ENCODE assay signal across 17 mouse cellular contexts in the genomic region with DNA sequence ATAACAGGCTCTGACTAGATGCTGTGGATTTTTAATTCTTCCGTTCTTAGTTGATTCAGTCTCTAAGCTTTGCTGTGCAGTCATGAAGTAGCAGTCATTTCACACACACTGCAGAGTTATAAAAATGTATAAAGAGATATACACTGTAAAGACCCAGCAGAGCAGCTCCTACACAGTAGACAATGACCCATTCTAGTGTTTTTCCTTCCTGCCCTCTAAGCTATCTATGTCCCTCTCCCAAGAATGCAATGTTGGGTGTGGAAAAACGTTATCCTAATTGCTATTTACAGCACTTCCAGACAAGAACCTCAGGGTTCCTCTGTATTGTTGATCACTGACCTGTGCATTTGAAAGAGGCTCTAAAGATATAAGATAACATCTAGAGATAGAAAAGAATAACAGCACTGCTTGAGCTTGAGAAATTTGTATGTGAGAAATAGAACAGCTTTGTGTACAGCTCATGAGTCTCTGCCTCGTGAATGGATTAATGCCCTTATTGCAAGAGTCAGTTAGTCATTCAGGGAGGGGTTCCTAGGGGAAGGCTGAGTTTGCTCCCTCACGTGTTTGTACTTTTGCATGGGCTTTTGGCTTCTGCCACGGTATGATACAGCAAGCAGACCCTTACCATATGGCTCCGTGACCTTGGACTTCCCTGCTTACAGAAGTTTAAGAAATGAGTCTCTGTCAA.
DNase-seq lines count a peak whose midpoint lies in the region; ATAC-seq and TF ChIP-seq lines count a peak whose summit lies in the region.
"Had no signal": no experiment of that assay in that cellular context is flagged by ENCODE, and none has a peak within 500 bp of the region (broad histone marks: within the 10 kb centered on the region; RNA-seq: fewer than 3 reads in every experiment).

No protein-coding gene starts in this region.

- no peak overlapping the region for H3K4me3 ChIP-seq in heart, embryonic 15.5 days
- H3K4me3 ChIP-seq in heart, adult 2 months: no peak overlapping the region
- no peak overlapping the region for H3K4me3 ChIP-seq in stomach, embryonic 16.5 days (replicated peaks; ENCODE audit: low read length)
- H3K4me3 ChIP-seq: embryonic facial prominence, embryonic 13.5 days; forebrain, embryonic 12.5 days; hindbrain, embryonic 10.5 days; limb, embryonic 15.5 days; neural tube, embryonic 13.5 days had no signal

- H3K36me3 ChIP-seq in heart, embryonic 15.5 days: no peaks in the 10 kb centered on the region
- H3K36me3 ChIP-seq in heart, adult 2 months (ENCODE audit: control insufficient read depth, insufficient read depth, low read length): no peaks in the 10 kb centered on the region
- no peaks in the 10 kb centered on the region for H3K36me3 ChIP-seq in stomach, embryonic 16.5 days (ENCODE audit: control insufficient read depth, insufficient read depth, low read length)
- H3K36me3 ChIP-seq: embryonic facial prominence, embryonic 13.5 days; forebrain, embryonic 12.5 days; hindbrain, embryonic 10.5 days; limb, embryonic 15.5 days; neural tube, embryonic 13.5 days had no signal

- 31% methylated on average over 6 of the region's 6 CpGs for WGBS in heart, embryonic 15.5 days
- 35% methylated on average over 6 of the region's 6 CpGs for WGBS in heart, adult 2 months
- whole genome bisulfite sequencing in stomach, embryonic 16.5 days: 17% methylated on average over 6 of the region's 6 CpGs

- H3K27me3 ChIP-seq in heart, embryonic 15.5 days: no peaks in the 10 kb centered on the region
- H3K27me3 ChIP-seq in heart, adult 2 months (ENCODE audit: control insufficient read depth, insufficient read depth, low read length): no peaks in the 10 kb centered on the region
- H3K27me3 ChIP-seq in stomach, embryonic 16.5 days (ENCODE audit: control insufficient read depth, insufficient read depth, low read length): no peaks in the 10 kb centered on the region
- H3K27me3 ChIP-seq: embryonic facial prominence, embryonic 13.5 days; forebrain, embryonic 12.5 days; limb, embryonic 15.5 days; neural tube, embryonic 13.5 days had no signal

- TF ChIP-seq POLR2A in heart, adult 2 months (IDR thresholded peaks at IDR 0.05; ENCODE audit: insufficient read depth, low read depth, low read length): no peak

- no peak for TF ChIP-seq EP300 in heart, adult 2 months (IDR thresholded peaks at IDR 0.05; ENCODE audit: insufficient read depth, low read depth, low read length)

- no peak for TF ChIP-seq CTCF in heart, adult 2 months (IDR thresholded peaks at IDR 0.05)

- H3K79me2 ChIP-seq in heart, adult 2 months (replicated peaks; ENCODE audit: control insufficient read depth, insufficient read depth, low read length): no peaks in the 10 kb centered on the region

- no peak for ATAC-seq in heart, embryonic 15.5 days (replicated peaks; ENCODE audit: insufficient number of reproducible peaks, insufficient read depth, low FRiP score, low read depth)
- no peak for ATAC-seq in stomach, embryonic 16.5 days (ENCODE audit: insufficient read depth, low FRiP score)

- peak overlapping the region; percentile 1; the same call in 1 of the 2 replicates for H3K27ac ChIP-seq in heart, embryonic 15.5 days
- H3K27ac ChIP-seq in heart, adult 2 months: no peak overlapping the region
- peak overlapping the region; percentile 51 for H3K27ac ChIP-seq in stomach, embryonic 16.5 days (ENCODE audit: low read length)
- H3K27ac ChIP-seq: embryonic facial prominence, embryonic 13.5 days; forebrain, embryonic 12.5 days; hindbrain, embryonic 10.5 days; limb, embryonic 15.5 days; neural tube, embryonic 13.5 days had no signal

- no peak overlapping the region for H3K9ac ChIP-seq in heart, embryonic 15.5 days
- H3K9ac ChIP-seq in heart, adult 2 months (ENCODE audit: low read depth, low read length): no peak overlapping the region
- H3K9ac ChIP-seq in stomach, embryonic 16.5 days (ENCODE audit: low read length): no peak overlapping the region
- H3K9ac ChIP-seq: embryonic facial prominence, embryonic 13.5 days; forebrain, embryonic 12.5 days; limb, embryonic 15.5 days; neural tube, embryonic 13.5 days had no signal

- no peaks in the 10 kb centered on the region for H3K9me3 ChIP-seq in heart, embryonic 15.5 days (replicated peaks)
- H3K9me3 ChIP-seq in stomach, embryonic 16.5 days (replicated peaks; ENCODE audit: control insufficient read depth, low read length): no peaks in the 10 kb centered on the region
- H3K9me3 ChIP-seq: embryonic facial prominence, embryonic 13.5 days; forebrain, embryonic 12.5 days; hindbrain, embryonic 10.5 days; limb, embryonic 15.5 days; neural tube, embryonic 13.5 days had no signal

- H3K4me2 ChIP-seq in heart, embryonic 15.5 days: no peak overlapping the region
- H3K4me2 ChIP-seq in stomach, embryonic 16.5 days (ENCODE audit: low read depth, low read length): no peak overlapping the region
- H3K4me2 ChIP-seq: embryonic facial prominence, embryonic 13.5 days; forebrain, embryonic 12.5 days; limb, embryonic 15.5 days; neural tube, embryonic 13.5 days had no signal

- intact Hi-C loops in heart, adult 2 months (cut with DNase I): no loop called here

- peaks cover 13% of the 10 kb centered on the region; the same call in 1 of the 2 replicates for H3K4me1 ChIP-seq in heart, embryonic 15.5 days (replicated peaks)
- H3K4me1 ChIP-seq in heart, adult 2 months (ENCODE audit: control insufficient read depth, insufficient read depth, low read length): peaks cover 1% of the 10 kb centered on the region; the same call in 1 of the 2 replicates
- peaks cover 4% of the 10 kb centered on the region; the same call in 1 of the 2 replicates for H3K4me1 ChIP-seq in stomach, embryonic 16.5 days (ENCODE audit: control insufficient read depth, insufficient read depth, low read length)
- H3K4me1 ChIP-seq: limb, embryonic 15.5 days; neural tube, embryonic 13.5 days had no signal

- no peak for DNase-seq in heart, adult 2 months
- DNase-seq in ZHBTc4 (ENCODE audit: low read depth, low spot score): peak; percentile 16
- peak; percentile 66 for DNase-seq in fat pad, adult 2 months (ENCODE audit: extremely low read depth, low read depth, low spot score)
- DNase-seq in adrenal gland, postnatal 14 days: no peak
- no peak for DNase-seq in thymus, postnatal 14 days
- DNase-seq: adrenal gland, adult 8-10 months; cerebellum, adult 18-20 months; gastrocnemius, postnatal 10 days; lung, postnatal 36 days; right cerebral cortex, postnatal 25 days had no signal

Comparison
In these comparisons a context has a peak if more than half of its experiments do, and no peak if none do; other contexts are left out.
1. DNase-seq: peak in ZHBTc4 (single experiment) and fat pad, adult 2 months (single experiment); none in heart, adult 2 months (0 of 2), adrenal gland, postnatal 14 days (single experiment) and thymus, postnatal 14 days (single experiment).